In the genomic region with DNA sequence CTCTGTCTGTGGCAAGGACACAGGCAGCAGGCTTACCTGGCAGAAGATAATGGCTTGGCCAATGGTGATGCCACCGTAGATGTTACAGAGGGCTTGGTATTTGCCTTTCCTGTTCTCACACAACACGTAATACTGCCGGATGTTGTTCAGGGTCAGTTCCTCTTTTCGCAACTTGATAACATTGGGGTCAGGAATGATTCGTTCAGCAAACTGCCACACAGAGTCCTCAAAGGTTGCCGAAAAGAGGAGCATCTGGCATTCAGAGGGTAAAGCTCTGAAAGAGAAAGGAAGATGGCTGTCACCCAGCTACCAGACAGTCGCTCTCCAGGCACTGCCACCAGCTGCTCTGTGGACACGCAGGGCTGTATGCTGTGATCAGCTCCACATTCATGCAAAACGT, we compare ENCODE assay signal across 1 mouse cellular context.
TF ChIP-seq lines count a peak whose summit lies in the region.

No protein-coding gene starts in this region.

TF ChIP-seq in CH12.LX, 34 proteins besides CTCF, POLR2A, EP300 and RAD21 (continued from another document):
- TF ChIP-seq ZKSCAN1 (IDR thresholded peaks at IDR 0.05; ENCODE audit: borderline replicate concordance, low read depth, low read length) (no peak), MYC (IDR thresholded peaks at IDR 0.05; ENCODE audit: low read depth, low read length) (no peak), GABPA (IDR thresholded peaks at IDR 0.05; ENCODE audit: insufficient replicate concordance, low read depth, low read length) (no peak)
TF ChIP-seq in CH12.LX: peak in this region for 5.
